Mouse (Mus musculus) lung, adult 2 months (tissue): ENCODE data around the gene Adgrf3. TPM values are rescaled to one million over a fixed set of nuclear protein-coding genes. Genes with fewer than 3 reads are reported as not detected.

ENCODE experiments used
- DNase-seq: peaks from one replicate; pipeline ENCODE4 v3.0.0; 2022
- H3K4me1 ChIP-seq: fragments of 200-500 bp; 2 replicates; pipeline ENCODE4 v1.6.1; 2011; ENCODE audit warnings: low read length; ENCODE audit not compliant: control insufficient read depth, insufficient read depth
- H3K4me3 ChIP-seq: fragments of 200-500 bp; replicated peaks from 2 replicates; pipeline ENCODE3; 2011; ENCODE audit warnings: low read depth, mild to moderate bottlenecking, control low read depth, low read length; ENCODE audit errors: extremely low read depth
- CTCF ChIP-seq: fragments of 200-500 bp; IDR thresholded peaks from 2 replicates; pipeline ENCODE4 v1.5.1; 2011; ENCODE audit warnings: mild to moderate bottlenecking, low read length, control low read depth; ENCODE audit not compliant: insufficient read depth
- POLR2A ChIP-seq: fragments of 200-500 bp; IDR thresholded peaks from 2 replicates; pipeline ENCODE4 v1.6.1; 2011; ENCODE audit warnings: low read depth, mild to moderate bottlenecking, control low read depth, low read length, borderline replicate concordance; ENCODE audit errors: extremely low read depth
- WGBS: fragments of 180-500 bp; shearing (Covaris S2); methylation state at CpG from one replicate; pipeline ENCODE4 v1.1.7; 2018; 5-methylcytosine and 5-hydroxymethylcytosine counted together
- polyA plus RNA-seq: library from polyadenylated mRNA; depleted of rRNA; stranded (reverse); fragments of >200 nt; gene quantifications from 2 replicates; pipeline ENCODE4 v1.2.3, GENCODE M21; 2012

Gene Adgrf3
- polyA plus RNA-seq, 1 experiment = 0.27 TPM

GRCm38 (mm10) chr5:30205034-30205433, 488 bp downstream of the Adgrf3 start:
- no peak for DNase-seq
- TF ChIP-seq CTCF (no peak), POLR2A (no peak)
- Histone ChIP-seq H3K4me1 (peaks cover 3% of the 10 kb centered on the region; the same call in 1 of the 2 replicates), H3K4me3 (no peak overlapping the region)
- WGBS = 72% methylated on average over 3 of the region's 3 CpGs

GRCm38 (mm10) chr5:30204441-30204840, 1.1 kb downstream of the Adgrf3 start:
- no peak for DNase-seq
- WGBS = 65% methylated on average over 1 of the region's 1 CpGs
- Histone ChIP-seq H3K4me3 (no peak overlapping the region), H3K4me1 (peaks cover 2% of the 10 kb centered on the region; the same call in 1 of the 2 replicates)
- TF ChIP-seq POLR2A (no peak), CTCF (no peak)

GRCm38 (mm10) chr5:30203216-30203885, 2.2 kb downstream of the Adgrf3 start:
- H3K4me1 ChIP-seq = no peaks in the 10 kb centered on the region
- WGBS = 83% methylated on average over 10 of the region's 10 CpGs
- no peak overlapping the region for H3K4me3 ChIP-seq
- no peak for DNase-seq
- TF ChIP-seq CTCF (no peak), POLR2A (no peak)

GRCm38 (mm10) chr5:30202221-30202620, 3.3 kb downstream of the Adgrf3 start:
- DNase-seq = no peak
- TF ChIP-seq POLR2A = no peak
- TF ChIP-seq CTCF = no peak
- Histone ChIP-seq H3K4me3 (no peak overlapping the region), H3K4me1 (no peaks in the 10 kb centered on the region)
- 74% methylated on average over 7 of the region's 7 CpGs for WGBS

- 34% methylated on average over 5 of the region's 5 CpGs for WGBS
- no peak overlapping the region for H3K4me3 ChIP-seq
- TF ChIP-seq CTCF (peak; percentile 48), POLR2A (no peak)
- no peak for DNase-seq
- no peaks in the 10 kb centered on the region for H3K4me1 ChIP-seq
Measured at GRCm38 (mm10) chr5:30201521-30201920, 4.0 kb downstream of the Adgrf3 start.

GRCm38 (mm10) chr5:30198257-30198656, 7.3 kb downstream of the Adgrf3 start:
- DNase-seq = peak; percentile 17
- 50% methylated on average over 7 of the region's 7 CpGs for WGBS
- no peaks in the 10 kb centered on the region for H3K4me1 ChIP-seq
- TF ChIP-seq POLR2A = no peak
- TF ChIP-seq CTCF = no peak
- H3K4me3 ChIP-seq = no peak overlapping the region

GRCm38 (mm10) chr5:30195340-30195739, 10.2 kb downstream of the Adgrf3 start:
- DNase-seq = no peak
- TF ChIP-seq CTCF (no peak), POLR2A (no peak)
- Histone ChIP-seq H3K4me1 (no peaks in the 10 kb centered on the region), H3K4me3 (no peak overlapping the region)
- 61% methylated on average over 5 of the region's 5 CpGs for WGBS

GRCm38 (mm10) chr5:30192452-30192851, 13.1 kb downstream of the Adgrf3 start:
- H3K4me1 ChIP-seq = no peaks in the 10 kb centered on the region
- no peak for TF ChIP-seq POLR2A
- no peak for TF ChIP-seq CTCF
- no peak overlapping the region for H3K4me3 ChIP-seq
- no peak for DNase-seq
- 63% methylated on average over 1 of the region's 1 CpGs for WGBS

GRCm38 (mm10) chr5:30187687-30188485, 17.6 kb downstream of the Adgrf3 start:
- H3K4me1 ChIP-seq = no peaks in the 10 kb centered on the region

GRCm38 (mm10) chr5:30175811-30176210, 29.7 kb downstream of the Adgrf3 start:
- no peak for DNase-seq
- TF ChIP-seq CTCF (no peak), POLR2A (no peak)
- Histone ChIP-seq H3K4me1 (no peaks in the 10 kb centered on the region; the same call in 1 of the 2 replicates), H3K4me3 (no peak overlapping the region)
- WGBS = 64% methylated on average over 4 of the region's 4 CpGs

More at GRCm38 (mm10) chr5:30187687-30188485, 17.6 kb downstream of the Adgrf3 start:
- no peak overlapping the region for H3K4me3 ChIP-seq
- TF ChIP-seq CTCF = no peak
- no peak for TF ChIP-seq POLR2A
- DNase-seq = no peak
- 86% methylated on average over 12 of the region's 12 CpGs for WGBS
